Mouse (Mus musculus) forebrain, embryonic 14.5 days (tissue): Measurements from ENCODE around the gene Bnc2. TPM values are rescaled to one million over a fixed set of nuclear protein-coding genes. Genes with fewer than 3 reads are reported as not detected.

Source experiments
- ATAC-seq: fragments of 200-750 bp; cut with Nextera tagmentation; 2 replicates; pipeline ENCODE4 v1.8.0; 2017; ENCODE audit warnings: mild to moderate bottlenecking, moderate library complexity
- DNase-seq: peaks from one replicate; pipeline ENCODE4 v3.0.0-alpha.2; 2015; ENCODE audit warnings: low spot score
- H3K27ac ChIP-seq: fragments of 300-500 bp; sonication (generic); 2 replicates; pipeline ENCODE4 v1.5.1; 2014; ENCODE audit warnings: low read depth, mild to moderate bottlenecking, control low read depth, low read length, moderate library complexity
- H3K27me3 ChIP-seq: fragments of 300-500 bp; sonication (generic); replicated peaks from 2 replicates; pipeline ENCODE4 v1.6.1; 2014; ENCODE audit warnings: low read length, control low read depth, mixed read lengths; ENCODE audit not compliant: control insufficient read depth, insufficient read depth
- H3K36me3 ChIP-seq: fragments of 300-500 bp; sonication (generic); 2 replicates; pipeline ENCODE4 v1.6.1; 2014; ENCODE audit warnings: low read length, control low read depth; ENCODE audit not compliant: control insufficient read depth, insufficient read depth
- H3K4me1 ChIP-seq: fragments of 300-500 bp; sonication (generic); 2 replicates; pipeline ENCODE4 v1.6.1; 2014; ENCODE audit warnings: antibody characterized with exemption, low read length, control low read depth; ENCODE audit not compliant: control insufficient read depth, insufficient read depth
- H3K4me2 ChIP-seq: fragments of 300-500 bp; sonication (generic); 2 replicates; pipeline ENCODE4 v1.6.1; 2014; ENCODE audit warnings: mild to moderate bottlenecking, control low read depth, low read length
- H3K4me3 ChIP-seq: fragments of 300-500 bp; sonication (generic); 2 replicates; pipeline ENCODE4 v1.5.1; 2014; ENCODE audit warnings: low read depth, low read length, control low read depth
- H3K9ac ChIP-seq: fragments of 300-500 bp; sonication (generic); 2 replicates; pipeline ENCODE4 v1.6.1; 2014; ENCODE audit warnings: mild to moderate bottlenecking, low read length, control low read depth, moderate library complexity
- H3K9me3 ChIP-seq: fragments of 300-500 bp; sonication (generic); replicated peaks from 2 replicates; pipeline ENCODE4 v1.6.1; 2016; ENCODE audit warnings: low read length, control low read depth, mixed read lengths; ENCODE audit not compliant: control insufficient read depth
- WGBS: fragments of 180-500 bp; shearing (Covaris S2); extraction: QIAGEN DNeasy Blood & Tissue Kit; methylation state at CpG from one replicate; pipeline ENCODE4 v1.1.7; 2014; 5-methylcytosine and 5-hydroxymethylcytosine counted together
- polyA plus RNA-seq: library from polyadenylated mRNA; unstranded; fragments of >200 nt; fragmentation: Nextera tagmentation; extraction: Ambion mirVana; gene quantifications from 2 replicates; pipeline ENCODE4 v1.2.1, GENCODE M21; 2014

The Bnc2 gene
- polyA plus RNA-seq = 1.9 and 2.0 TPM in 2 replicates

GRCm38 (mm10) chr4:84675171-84675973 is at the start of gene Bnc2:
Gene Bnc2 (minus strand): TSS chr4:84675275.
- Histone ChIP-seq H3K9me3 (no peaks in the 10 kb centered on the region), H3K36me3 (no peaks in the 10 kb centered on the region), H3K4me1 (peaks cover 9% of the 10 kb centered on the region; the same call in 1 of the 2 replicates), H3K4me2 (peak within 1 kb of the TSS; percentile 99), H3K27me3 (peaks cover 58% of the 10 kb centered on the region), H3K9ac (peak within 1 kb of the TSS; percentile 55), H3K27ac (no peak within 1 kb of the TSS), H3K4me3 (peak within 1 kb of the TSS; percentile 61)
- under 1% methylated on average over 58 of the region's 80 CpGs for WGBS
- ATAC-seq (peak; percentile 69), DNase-seq (peak; percentile 41)

GRCm38 (mm10) chr4:84707961-84708360 is 32.9 kb upstream of the Bnc2 start:
- H3K4me1 ChIP-seq = no peaks in the 10 kb centered on the region
- no peaks in the 10 kb centered on the region for H3K36me3 ChIP-seq
- no peaks in the 10 kb centered on the region for H3K9me3 ChIP-seq
- no peak for DNase-seq
- no peak overlapping the region for H3K27ac ChIP-seq
- no peak overlapping the region for H3K9ac ChIP-seq
- no peak for ATAC-seq
- no peaks in the 10 kb centered on the region for H3K27me3 ChIP-seq
- 84% methylated on average over 5 of the region's 5 CpGs for WGBS
- H3K4me3 ChIP-seq = no peak overlapping the region
- no peak overlapping the region for H3K4me2 ChIP-seq

DNA sequence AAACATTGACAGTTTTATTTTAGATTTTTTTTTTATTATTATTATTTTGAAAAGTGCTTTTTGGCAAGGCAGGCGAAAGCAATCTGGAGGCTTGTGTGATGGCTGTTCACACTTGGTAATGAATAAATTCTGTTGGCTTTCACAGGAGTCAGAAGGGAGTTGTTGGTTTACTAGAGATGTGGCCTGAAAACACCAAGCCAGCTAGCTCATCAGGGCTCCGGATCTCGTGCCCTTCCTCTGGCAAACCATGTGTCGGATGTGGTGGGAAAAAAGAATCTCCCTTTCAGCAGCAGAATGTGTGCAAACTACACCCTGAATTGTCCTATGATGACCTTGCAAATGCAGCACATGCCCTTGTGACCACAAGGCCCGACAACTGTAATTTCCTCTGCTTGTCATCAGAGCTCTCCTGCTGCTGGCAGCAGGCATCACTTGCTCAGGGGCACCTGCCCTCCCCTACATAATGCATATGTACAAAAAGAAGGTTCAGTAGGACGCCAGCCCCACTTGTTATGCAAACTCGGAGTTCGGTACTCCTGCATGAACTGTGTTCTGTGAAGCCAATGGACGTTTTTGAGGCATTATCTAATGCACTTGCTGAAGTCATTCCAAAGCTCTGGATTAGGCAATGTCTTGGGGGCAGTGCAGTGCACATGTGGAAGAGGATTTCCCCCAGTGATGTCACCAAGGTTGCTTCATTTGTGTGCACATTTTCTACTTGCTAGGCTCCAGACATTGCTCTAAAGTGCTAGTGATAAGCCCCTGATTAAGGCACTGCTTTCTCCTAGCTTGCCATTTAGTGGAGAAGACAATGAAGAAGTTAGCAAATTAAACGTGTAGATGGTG is 10.7 kb upstream of the Bnc2 start:
- H3K4me2 ChIP-seq = no peak overlapping the region
- H3K27ac ChIP-seq = no peak overlapping the region
- no peaks in the 10 kb centered on the region for H3K9me3 ChIP-seq
- no peak overlapping the region for H3K4me3 ChIP-seq
- DNase-seq (no peak), ATAC-seq (no peak)
- H3K27me3 ChIP-seq = no peaks in the 10 kb centered on the region
- no peak overlapping the region for H3K9ac ChIP-seq
- H3K4me1 ChIP-seq = no peaks in the 10 kb centered on the region
- no peaks in the 10 kb centered on the region for H3K36me3 ChIP-seq
- WGBS = 63% methylated on average over 10 of the region's 10 CpGs

GRCm38 (mm10) chr4:84685009-84685408 is 9.9 kb upstream of the Bnc2 start:
- Histone ChIP-seq H3K9ac (no peak overlapping the region), H3K4me2 (no peak overlapping the region), H3K27ac (no peak overlapping the region), H3K9me3 (no peaks in the 10 kb centered on the region), H3K4me1 (no peaks in the 10 kb centered on the region), H3K4me3 (no peak overlapping the region), H3K36me3 (no peaks in the 10 kb centered on the region), H3K27me3 (no peaks in the 10 kb centered on the region)
- DNase-seq = no peak
- no peak for ATAC-seq
- WGBS = 74% methylated on average over 4 of the region's 4 CpGs

GRCm38 (mm10) chr4:84675974-84676315 is 870 bp upstream of the Bnc2 start:
- H3K4me3 ChIP-seq = peak overlapping the region; percentile 61
- H3K4me1 ChIP-seq = peaks cover 9% of the 10 kb centered on the region; the same call in 1 of the 2 replicates
- H3K4me2 ChIP-seq = peak overlapping the region; percentile 99
- H3K9me3 ChIP-seq = no peaks in the 10 kb centered on the region
- H3K27me3 ChIP-seq = peaks cover 53% of the 10 kb centered on the region
- DNase-seq (peak; percentile 28), ATAC-seq (no peak)
- no peak overlapping the region for H3K27ac ChIP-seq
- H3K36me3 ChIP-seq = no peaks in the 10 kb centered on the region
- WGBS = 1% methylated on average over 19 of the region's 19 CpGs
- H3K9ac ChIP-seq = peak overlapping the region; percentile 55

GRCm38 (mm10) chr4:84674318-84675170 is 531 bp downstream of the Bnc2 start:
- DNase-seq (peak; percentile 63), ATAC-seq (peak; percentile 78)
- Histone ChIP-seq H3K4me3 (peak overlapping the region; percentile 61), H3K4me1 (peaks cover 9% of the 10 kb centered on the region; the same call in 1 of the 2 replicates), H3K27ac (no peak overlapping the region), H3K9ac (peak overlapping the region; percentile 55), H3K4me2 (peak overlapping the region; percentile 99), H3K36me3 (no peaks in the 10 kb centered on the region), H3K27me3 (peaks cover 58% of the 10 kb centered on the region), H3K9me3 (no peaks in the 10 kb centered on the region)
- under 1% methylated on average over 63 of the region's 104 CpGs for WGBS

GRCm38 (mm10) chr4:84673681-84674307 is 1.3 kb downstream of the Bnc2 start:
- no peak for ATAC-seq
- peak; percentile 12 for DNase-seq
- no peak overlapping the region for H3K27ac ChIP-seq
- H3K4me3 ChIP-seq = peak overlapping the region; percentile 61
- H3K9ac ChIP-seq = no peak overlapping the region
- peaks cover 58% of the 10 kb centered on the region for H3K27me3 ChIP-seq
- H3K4me2 ChIP-seq = peak overlapping the region; percentile 99
- 19% methylated on average over 10 of the region's 10 CpGs for WGBS
- H3K36me3 ChIP-seq = no peaks in the 10 kb centered on the region
- H3K4me1 ChIP-seq = peaks cover 13% of the 10 kb centered on the region; the same call in 1 of the 2 replicates
- H3K9me3 ChIP-seq = no peaks in the 10 kb centered on the region

GRCm38 (mm10) chr4:84672181-84672791 is 2.8 kb downstream of the Bnc2 start:
- ATAC-seq = no peak
- Histone ChIP-seq H3K4me1 (peaks cover 13% of the 10 kb centered on the region; the same call in 1 of the 2 replicates), H3K36me3 (no peaks in the 10 kb centered on the region), H3K9me3 (no peaks in the 10 kb centered on the region), H3K27me3 (peaks cover 58% of the 10 kb centered on the region), H3K4me3 (no peak overlapping the region), H3K4me2 (no peak overlapping the region), H3K9ac (no peak overlapping the region), H3K27ac (no peak overlapping the region)
- DNase-seq = peak; percentile 33
- 34% methylated on average over 14 of the region's 14 CpGs for WGBS
